Mouse (Mus musculus) C2C12 (cell line): ENCODE results near the gene Psd.

Experiments
- CEBPB ChIP-seq: IDR thresholded peaks from one replicate; pipeline ENCODE4 v1.6.1; 2011; ENCODE audit warnings: low read depth, mild to moderate bottlenecking, control low read depth, moderate library complexity
- CTCF ChIP-seq: IDR thresholded peaks from one replicate; pipeline ENCODE4 v1.5.1; 2011; ENCODE audit not compliant: control insufficient read depth, insufficient read depth, insufficient read length
- MAX ChIP-seq: IDR thresholded peaks from one replicate; pipeline ENCODE4 v1.6.1; 2011; ENCODE audit warnings: mild to moderate bottlenecking, control low read depth
- USF1 ChIP-seq: IDR thresholded peaks from one replicate; pipeline ENCODE4 v1.6.1; 2011; ENCODE audit warnings: low read depth, mild to moderate bottlenecking, control low read depth, moderate library complexity

DNA sequence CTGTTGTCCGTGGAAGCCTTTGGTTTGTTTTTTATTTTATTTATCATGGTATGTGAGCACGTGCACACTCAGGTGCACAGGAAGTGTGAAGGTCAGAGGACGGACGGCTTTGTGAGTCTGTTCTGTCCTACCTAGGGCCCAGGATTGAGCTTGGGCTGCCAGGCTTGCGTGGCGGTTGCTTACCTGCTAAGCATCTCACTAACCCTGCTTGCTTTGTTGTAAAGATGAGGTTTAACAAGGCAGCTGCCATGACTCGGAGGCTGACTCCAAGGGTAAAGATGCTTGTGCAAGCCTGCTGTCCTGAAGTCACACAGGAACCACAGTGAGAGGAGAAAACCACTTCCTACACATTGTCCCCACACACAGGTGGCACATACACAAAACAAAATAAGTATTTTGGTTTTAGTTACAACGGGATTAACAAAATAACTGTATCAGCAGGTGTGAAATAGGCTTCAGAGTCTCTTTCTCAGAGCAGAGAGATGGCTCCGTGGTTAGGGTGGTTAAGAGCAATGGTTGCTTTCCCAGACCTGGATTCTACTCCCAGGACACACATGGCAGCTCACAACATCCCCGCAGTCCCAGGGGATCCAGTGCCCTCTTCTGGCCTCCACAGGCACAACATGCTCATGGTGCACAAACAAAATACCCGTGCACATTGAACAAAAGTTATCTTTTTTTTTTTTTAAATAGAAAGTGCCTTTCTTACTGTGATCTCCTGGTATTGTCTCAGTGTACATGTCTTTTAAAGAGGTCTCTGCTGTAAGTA, 44.7 kb downstream of the Psd start:
- TF ChIP-seq CTCF (no peak), MAX (no peak), USF1 (no peak), CEBPB (no peak)
